Mouse (Mus musculus): ENCODE data around the gene Hivep3. TPM values are rescaled to one million over a fixed set of nuclear protein-coding genes. Genes with fewer than 3 reads are reported as not detected.

The Hivep3 gene
- polyA plus RNA-seq, 1 experiment from 2014 or later, result 16.5 TPM

GRCm38 (mm10) chr4:120068883-120069581 is 335.4 kb downstream of the Hivep3 start:
- H3K27me3 ChIP-seq (ENCODE audit: control insufficient read depth, insufficient read depth, low read length), result no peaks in the 10 kb centered on the region
- no peaks in the 10 kb centered on the region for H3K4me1 ChIP-seq (replicated peaks; ENCODE audit: control insufficient read depth, insufficient read depth, low read length)
- DNase-seq (ENCODE audit: low spot score) (no peak), ATAC-seq (ENCODE audit: low FRiP score) (no peak)
- H3K4me2 ChIP-seq (replicated peaks), result no peak overlapping the region
- WGBS, result 77% methylated on average over 3 of the region's 3 CpGs
- H3K27ac ChIP-seq, result no peak overlapping the region
- no peaks in the 10 kb centered on the region for H3K36me3 ChIP-seq (replicated peaks; ENCODE audit: control insufficient read depth, insufficient read depth)
- no peak overlapping the region for H3K9ac ChIP-seq
- no peaks in the 10 kb centered on the region for H3K9me3 ChIP-seq (ENCODE audit: control insufficient read depth, low read length)
- no peak overlapping the region for H3K4me3 ChIP-seq (replicated peaks; ENCODE audit: low read length)

GRCm38 (mm10) chr4:120069582-120069980 is 336.0 kb downstream of the Hivep3 start:
- Histone ChIP-seq H3K36me3 (replicated peaks; ENCODE audit: control insufficient read depth, insufficient read depth) (no peaks in the 10 kb centered on the region), H3K27ac (no peak overlapping the region), H3K27me3 (ENCODE audit: control insufficient read depth, insufficient read depth, low read length) (no peaks in the 10 kb centered on the region), H3K4me3 (replicated peaks; ENCODE audit: low read length) (no peak overlapping the region), H3K9me3 (ENCODE audit: control insufficient read depth, low read length) (no peaks in the 10 kb centered on the region), H3K9ac (no peak overlapping the region), H3K4me1 (replicated peaks; ENCODE audit: control insufficient read depth, insufficient read depth, low read length) (no peaks in the 10 kb centered on the region), H3K4me2 (replicated peaks) (no peak overlapping the region)
- WGBS, result 93% methylated on average over 3 of the region's 3 CpGs
- DNase-seq (ENCODE audit: low spot score), result no peak
- no peak for ATAC-seq (ENCODE audit: low FRiP score)

GRCm38 (mm10) chr4:120071411-120071810 is 337.8 kb downstream of the Hivep3 start:
- no peak overlapping the region for H3K27ac ChIP-seq
- no peak for ATAC-seq (ENCODE audit: low FRiP score)
- H3K27me3 ChIP-seq (ENCODE audit: control insufficient read depth, insufficient read depth, low read length), result no peaks in the 10 kb centered on the region
- H3K4me2 ChIP-seq (replicated peaks), result no peak overlapping the region
- DNase-seq (ENCODE audit: low spot score), result no peak
- H3K9me3 ChIP-seq (ENCODE audit: control insufficient read depth, low read length), result no peaks in the 10 kb centered on the region
- 74% methylated on average over 3 of the region's 3 CpGs for WGBS
- no peaks in the 10 kb centered on the region for H3K4me1 ChIP-seq (replicated peaks; ENCODE audit: control insufficient read depth, insufficient read depth, low read length)
- H3K4me3 ChIP-seq (replicated peaks; ENCODE audit: low read length), result no peak overlapping the region
- H3K9ac ChIP-seq, result no peak overlapping the region
- no peaks in the 10 kb centered on the region for H3K36me3 ChIP-seq (replicated peaks; ENCODE audit: control insufficient read depth, insufficient read depth)

GRCm38 (mm10) chr4:120071842-120072507 is 338.4 kb downstream of the Hivep3 start:
- Histone ChIP-seq H3K9me3 (ENCODE audit: control insufficient read depth, low read length) (no peaks in the 10 kb centered on the region), H3K36me3 (replicated peaks; ENCODE audit: control insufficient read depth, insufficient read depth) (no peaks in the 10 kb centered on the region), H3K4me3 (replicated peaks; ENCODE audit: low read length) (no peak overlapping the region), H3K4me1 (replicated peaks; ENCODE audit: control insufficient read depth, insufficient read depth, low read length) (no peaks in the 10 kb centered on the region), H3K27ac (no peak overlapping the region), H3K4me2 (replicated peaks) (no peak overlapping the region), H3K27me3 (ENCODE audit: control insufficient read depth, insufficient read depth, low read length) (no peaks in the 10 kb centered on the region), H3K9ac (no peak overlapping the region)
- ATAC-seq (ENCODE audit: low FRiP score) (no peak), DNase-seq (ENCODE audit: low spot score) (no peak)
- 61% methylated on average over 15 of the region's 15 CpGs for WGBS

- Histone ChIP-seq H3K36me3 (replicated peaks; ENCODE audit: control insufficient read depth, insufficient read depth) (no peaks in the 10 kb centered on the region), H3K9ac (no peak overlapping the region), H3K4me1 (replicated peaks; ENCODE audit: control insufficient read depth, insufficient read depth, low read length) (no peaks in the 10 kb centered on the region), H3K27me3 (ENCODE audit: control insufficient read depth, insufficient read depth, low read length) (no peaks in the 10 kb centered on the region), H3K27ac (peak overlapping the region; percentile 38; the same call in 1 of the 2 replicates), H3K9me3 (ENCODE audit: control insufficient read depth, low read length) (no peaks in the 10 kb centered on the region), H3K4me2 (replicated peaks) (no peak overlapping the region), H3K4me3 (replicated peaks; ENCODE audit: low read length) (no peak overlapping the region)
- ATAC-seq (ENCODE audit: low FRiP score) (peak; percentile 82; the same call in 1 of the 2 replicates), DNase-seq (ENCODE audit: low spot score) (peak; percentile 34)
- WGBS, result 57% methylated on average over 5 of the region's 5 CpGs
These were observed 340.5 kb downstream of the Hivep3 start for GRCm38 (mm10) chr4:120074061-120074460.

GRCm38 (mm10) chr4:120077322-120077721 is 343.7 kb downstream of the Hivep3 start:
- ATAC-seq (ENCODE audit: low FRiP score), result no peak
- whole genome bisulfite sequencing, result 93% methylated on average over 8 of the region's 8 CpGs

GRCm38 (mm10) chr4:120082527-120082926 is 348.9 kb downstream of the Hivep3 start:
- ATAC-seq (ENCODE audit: low FRiP score), result no peak
- WGBS, result 90% methylated on average over 5 of the region's 5 CpGs
- H3K27me3 ChIP-seq (ENCODE audit: control insufficient read depth, insufficient read depth, low read length), result no peaks in the 10 kb centered on the region
- no peak overlapping the region for H3K9ac ChIP-seq
- H3K4me1 ChIP-seq (replicated peaks; ENCODE audit: control insufficient read depth, insufficient read depth, low read length), result no peaks in the 10 kb centered on the region
- H3K36me3 ChIP-seq (replicated peaks; ENCODE audit: control insufficient read depth, insufficient read depth), result no peaks in the 10 kb centered on the region
- H3K9me3 ChIP-seq (ENCODE audit: control insufficient read depth, low read length), result no peaks in the 10 kb centered on the region
- no peak overlapping the region for H3K27ac ChIP-seq
- DNase-seq (ENCODE audit: low spot score), result no peak
- no peak overlapping the region for H3K4me2 ChIP-seq (replicated peaks)
- no peak overlapping the region for H3K4me3 ChIP-seq (replicated peaks; ENCODE audit: low read length)

More at GRCm38 (mm10) chr4:120077322-120077721, 343.7 kb downstream of the Hivep3 start:
- Histone ChIP-seq H3K4me1 (replicated peaks; ENCODE audit: control insufficient read depth, insufficient read depth, low read length) (no peaks in the 10 kb centered on the region), H3K36me3 (replicated peaks; ENCODE audit: control insufficient read depth, insufficient read depth) (no peaks in the 10 kb centered on the region), H3K4me2 (replicated peaks) (no peak overlapping the region), H3K27ac (no peak overlapping the region), H3K27me3 (ENCODE audit: control insufficient read depth, insufficient read depth, low read length) (no peaks in the 10 kb centered on the region), H3K9me3 (ENCODE audit: control insufficient read depth, low read length) (no peaks in the 10 kb centered on the region), H3K4me3 (replicated peaks; ENCODE audit: low read length) (no peak overlapping the region), H3K9ac (no peak overlapping the region)
- no peak for DNase-seq (ENCODE audit: low spot score)

- WGBS, result 83% methylated on average over 3 of the region's 3 CpGs
- no peak for ATAC-seq (ENCODE audit: low FRiP score)
These were observed 350.1 kb downstream of the Hivep3 start for GRCm38 (mm10) chr4:120083700-120084099.

GRCm38 (mm10) chr4:120089536-120089935 is 356.0 kb downstream of the Hivep3 start:
- WGBS, result 82% methylated on average over 8 of the region's 8 CpGs
- Histone ChIP-seq H3K4me1 (replicated peaks; ENCODE audit: control insufficient read depth, insufficient read depth, low read length) (no peaks in the 10 kb centered on the region), H3K4me3 (replicated peaks; ENCODE audit: low read length) (no peak overlapping the region), H3K9me3 (ENCODE audit: control insufficient read depth, low read length) (no peaks in the 10 kb centered on the region), H3K9ac (no peak overlapping the region), H3K27ac (no peak overlapping the region), H3K36me3 (replicated peaks; ENCODE audit: control insufficient read depth, insufficient read depth) (no peaks in the 10 kb centered on the region), H3K27me3 (ENCODE audit: control insufficient read depth, insufficient read depth, low read length) (no peaks in the 10 kb centered on the region), H3K4me2 (replicated peaks) (no peak overlapping the region)
- ATAC-seq (ENCODE audit: low FRiP score), result no peak
- DNase-seq (ENCODE audit: low spot score), result no peak

More at GRCm38 (mm10) chr4:120083700-120084099, 350.1 kb downstream of the Hivep3 start:
- Histone ChIP-seq H3K4me2 (replicated peaks) (no peak overlapping the region), H3K4me3 (replicated peaks; ENCODE audit: low read length) (no peak overlapping the region), H3K9me3 (ENCODE audit: control insufficient read depth, low read length) (no peaks in the 10 kb centered on the region), H3K36me3 (replicated peaks; ENCODE audit: control insufficient read depth, insufficient read depth) (no peaks in the 10 kb centered on the region), H3K9ac (no peak overlapping the region), H3K27me3 (ENCODE audit: control insufficient read depth, insufficient read depth, low read length) (no peaks in the 10 kb centered on the region), H3K27ac (no peak overlapping the region), H3K4me1 (replicated peaks; ENCODE audit: control insufficient read depth, insufficient read depth, low read length) (no peaks in the 10 kb centered on the region)
- no peak for DNase-seq (ENCODE audit: low spot score)
